Mouse (Mus musculus): ENCODE measurements at regions not wholly inside any gene's neighbourhood (a gene's known extent, or its start where the extent isn't known, plus 50 kb on each side); places are given as distances from the start of the nearest gene placed in this dataset.

DNA sequence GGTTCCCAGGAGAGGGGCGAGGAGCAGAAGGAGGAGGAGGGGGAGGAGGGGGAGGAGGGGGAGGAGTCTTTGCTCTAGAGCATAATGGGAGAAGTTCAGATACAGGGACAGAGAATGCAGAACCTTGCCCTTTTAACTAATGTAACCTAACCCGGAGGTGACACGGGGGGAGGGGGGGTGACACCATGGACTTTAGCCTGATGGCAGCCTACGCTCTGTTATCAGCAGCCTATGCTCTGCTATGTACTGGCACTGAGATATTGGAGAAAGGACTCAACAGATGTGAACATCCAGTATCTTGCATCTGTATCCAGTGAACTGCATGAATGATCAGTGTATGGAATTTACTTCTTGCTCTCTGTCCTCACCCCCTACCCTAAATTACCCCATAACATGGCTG is 77.7 kb upstream of the S1pr1 start:
- TF ChIP-seq CTCF (IDR thresholded peaks at IDR 0.05; ENCODE audit: low read depth, low read length) (no peak), POLR2A (IDR thresholded peaks at IDR 0.05; ENCODE audit: extremely low read depth, insufficient read depth, low read length) (no peak)

Measured in liver, adult 2 months (tissue).